ENCODE assay signal across 20 mouse cellular contexts in the genomic region with DNA sequence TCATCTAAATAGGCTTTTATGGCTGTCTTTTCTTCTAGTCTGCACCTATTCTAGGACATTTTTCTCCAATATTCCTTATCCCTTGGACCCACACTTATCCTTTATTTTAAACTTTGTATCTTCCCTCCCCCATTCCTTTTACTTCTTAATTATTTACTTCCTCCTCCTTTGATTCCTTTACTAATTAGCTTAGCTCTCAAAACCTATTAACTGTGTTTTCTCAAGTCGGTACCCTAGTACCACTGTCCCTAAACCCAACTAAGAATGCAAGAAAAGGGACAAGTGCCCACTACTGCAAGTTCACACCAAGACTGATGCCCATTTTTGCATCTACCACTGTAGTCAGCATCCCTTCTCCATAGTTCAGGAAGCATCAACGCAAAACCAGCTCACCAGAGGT. TPM values are rescaled to one million over a fixed set of nuclear protein-coding genes. Genes with fewer than 3 reads are reported as not detected.
A peak's percentile ranks its signal among the peaks of the same experiment; 100 is the strongest.
DNase-seq lines count a peak whose midpoint lies in the region; ATAC-seq and TF ChIP-seq lines count a peak whose summit lies in the region.
"Had no signal": no experiment of that assay in that cellular context is flagged by ENCODE, and none has a peak within 500 bp of the region (broad histone marks: within the 10 kb centered on the region; RNA-seq: fewer than 3 reads in every experiment).

No protein-coding gene starts in this region.

- H3K27me3 ChIP-seq in kidney, adult 2 months (replicated peaks; ENCODE audit: control insufficient read depth, insufficient read depth, low read length), result no peaks in the 10 kb centered on the region
- no peaks in the 10 kb centered on the region for H3K27me3 ChIP-seq in kidney, embryonic 15.5 days

- H3K36me3 ChIP-seq in kidney, adult 2 months (ENCODE audit: control insufficient read depth, insufficient read depth, low read length), result no peaks in the 10 kb centered on the region
- H3K36me3 ChIP-seq in kidney, embryonic 15.5 days, result no peaks in the 10 kb centered on the region
- H3K36me3 ChIP-seq: G1E had no signal

- WGBS in kidney, adult 2 months, result 53% methylated on average over 2 of the region's 2 CpGs
- 78% methylated on average over 2 of the region's 2 CpGs for WGBS in kidney, embryonic 15.5 days

- peak; percentile 56 for DNase-seq in kidney, adult 2 months
- no peak for DNase-seq in kidney, postnatal 25 days
- DNase-seq in kidney, adult 9 months, result peak; percentile 63
- DNase-seq: adrenal gland, adult 2 months; adrenal gland, adult 8-10 months; adrenal gland, postnatal 10 days; adrenal gland, postnatal 14 days; adrenal gland, postnatal 25 days; adrenal gland, postnatal 36 days; B cell, adult 2 months; cerebellum, adult 11 months; cerebellum, adult 11-12 months; cerebellum, adult 18-20 months had no signal

- peaks cover 10% of the 10 kb centered on the region for H3K4me1 ChIP-seq in kidney, adult 2 months (ENCODE audit: control insufficient read depth, insufficient read depth, low read length)
- H3K4me1 ChIP-seq in kidney, embryonic 15.5 days, result no peaks in the 10 kb centered on the region; the same call in 1 of the 2 replicates

- no peak for ATAC-seq in kidney, embryonic 15.5 days (replicated peaks; ENCODE audit: low FRiP score)
- ATAC-seq: activated CD4-positive, CD25-positive, alpha-beta regulatory T cell, adult 4 months; CD4-positive, CD25-positive, alpha-beta regulatory T cell, adult 4 months; Patski had no signal

- no peak overlapping the region for H3K4me3 ChIP-seq in kidney, adult 2 months (ENCODE audit: insufficient read depth, low read depth, low read length)
- H3K4me3 ChIP-seq in kidney, embryonic 15.5 days (replicated peaks), result no peak overlapping the region

- H3K4me2 ChIP-seq in kidney, embryonic 15.5 days, result no peak overlapping the region

- TF ChIP-seq POLR2A in kidney, adult 2 months (IDR thresholded peaks at IDR 0.05; ENCODE audit: low read depth, low read length), result no peak

- H3K27ac ChIP-seq in kidney, adult 2 months (ENCODE audit: insufficient read depth, low read depth, low read length), result peak overlapping the region; percentile 71; the same call in 1 of the 2 replicates
- no peak overlapping the region for H3K27ac ChIP-seq in kidney, embryonic 15.5 days

- no peak for TF ChIP-seq CTCF in kidney, adult 2 months (conservative IDR thresholded peaks at IDR 0.05; ENCODE audit: insufficient read depth, insufficient read length, low read depth, low read length)

- no peak overlapping the region for H3K9ac ChIP-seq in kidney, embryonic 15.5 days

- H3K9me3 ChIP-seq in kidney, embryonic 15.5 days (replicated peaks), result no peaks in the 10 kb centered on the region
- H3K9me3 ChIP-seq: G1E had no signal

RNA-seq across cellular contexts. Expression of a gene that starts 9.7 kb away (rescaled TPM):
- polyA plus RNA-seq in kidney, adult 2 months (2012; rRNA removed), result 5.3 and 16.2 TPM in 2 replicates
- 0.47 TPM in 1 of 2 replicates, not detected in the other for polyA plus RNA-seq in kidney, embryonic 15.5 days (2015; fragmentation: Nextera tagmentation; extraction: Ambion mirVana)
- polyA plus RNA-seq: C2C12, G1E, Patski had no signal

RNA-seq across cellular contexts. Expression of a gene that starts 29.2 kb away (rescaled TPM):
- 16.9 and 26.4 TPM in 2 replicates for polyA plus RNA-seq in kidney, adult 2 months (2012; rRNA removed)
- polyA plus RNA-seq in kidney, embryonic 15.5 days (2015; fragmentation: Nextera tagmentation; extraction: Ambion mirVana), result 0.05 TPM in 1 of 2 replicates, not detected in the other
- polyA plus RNA-seq: C2C12, G1E, Patski had no signal

RNA-seq across cellular contexts. Expression of a gene that starts 31.5 kb away (rescaled TPM):
- polyA plus RNA-seq in kidney, adult 2 months (2012; rRNA removed), result 0.06 TPM in 1 of 2 replicates, not detected in the other
- polyA plus RNA-seq in kidney, embryonic 15.5 days (2015; fragmentation: Nextera tagmentation; extraction: Ambion mirVana), result 0.13 TPM in 1 of 2 replicates, not detected in the other
- polyA plus RNA-seq: activated CD4-positive, CD25-positive, alpha-beta regulatory T cell, adult 4 months; adrenal gland, adult 2 months; brain, embryonic 14.5 days; C2C12; CD4-positive, CD25-positive, alpha-beta regulatory T cell, adult 4 months; G1E had no signal

RNA-seq across cellular contexts. Expression of a gene that starts 55.0 kb away (rescaled TPM):
- polyA plus RNA-seq in kidney, adult 2 months (2012; rRNA removed), result 4.0 and 4.2 TPM in 2 replicates
- not detected in 2 replicates for polyA plus RNA-seq in kidney, embryonic 15.5 days (2015; fragmentation: Nextera tagmentation; extraction: Ambion mirVana)
- polyA plus RNA-seq: activated CD4-positive, CD25-positive, alpha-beta regulatory T cell, adult 4 months; adrenal gland, adult 2 months; C2C12; G1E had no signal

RNA-seq across cellular contexts. Expression of a gene that starts 55.5 kb away (rescaled TPM):
- not detected in 2 replicates for polyA plus RNA-seq in kidney, adult 2 months (2012; rRNA removed)
- not detected in 2 replicates for polyA plus RNA-seq in kidney, embryonic 15.5 days (2015; fragmentation: Nextera tagmentation; extraction: Ambion mirVana)
- polyA plus RNA-seq: activated CD4-positive, CD25-positive, alpha-beta regulatory T cell, adult 4 months; adrenal gland, adult 2 months; brain, embryonic 14.5 days; C2C12; CD4-positive, CD25-positive, alpha-beta regulatory T cell, adult 4 months; G1E; Patski had no signal

Comparison
In these comparisons a context has a peak if more than half of its experiments do, and no peak if none do; other contexts are left out.
1. DNase-seq: peak in kidney, adult 2 months (single experiment) and kidney, adult 9 months (single experiment); none in kidney, postnatal 25 days (0 of 2).
2. RNA of a gene that starts 29.2 kb away (polyA plus RNA-seq): 16.9 to 26.4 TPM in kidney, adult 2 months; 0.05 TPM in kidney, embryonic 15.5 days; every median in the first group is over 10 times any median in the second.